Mouse (Mus musculus) kidney, adult 8-10 months (tissue): ENCODE data around the gene Sec31b.

Source experiments
- DNase-seq, 2 experiments: peaks; one replicate each; pipeline ENCODE4 v3.0.0; 2022

The Sec31b gene

GRCm38 (mm10) chr19:44530018-44530417 is 15.6 kb downstream of the Sec31b start:
- DNase-seq: no peak

GRCm38 (mm10) chr19:44525551-44526205 is 20.0 kb downstream of the Sec31b start:
- DNase-seq: no peak

- peak; percentile 26 to 53 for DNase-seq
Measured at GRCm38 (mm10) chr19:44519152-44519551, 26.5 kb downstream of the Sec31b start.

GRCm38 (mm10) chr19:44517996-44518768 is 27.5 kb downstream of the Sec31b start:
- no peak for DNase-seq

- no peak for DNase-seq
Measured at GRCm38 (mm10) chr19:44515769-44516168, 29.9 kb downstream of the Sec31b start.

GRCm38 (mm10) chr19:44514521-44515451 is 30.9 kb downstream of the Sec31b start:
- DNase-seq: no peak

GRCm38 (mm10) chr19:44513921-44514482 is 31.7 kb downstream of the Sec31b start:
- DNase-seq: no peak

GRCm38 (mm10) chr19:44513054-44513833 is 32.4 kb downstream of the Sec31b start:
- DNase-seq: no peak

- DNase-seq: no peak
Measured at GRCm38 (mm10) chr19:44512601-44513000, 33.1 kb downstream of the Sec31b start.

- peak; percentile 33 to 43 for DNase-seq
Measured at GRCm38 (mm10) chr19:44511451-44512231, 34.0 kb downstream of the Sec31b start.

GRCm38 (mm10) chr19:44510534-44511175 is 35.0 kb downstream of the Sec31b start:
- no peak for DNase-seq

GRCm38 (mm10) chr19:44502741-44503140 is 42.9 kb downstream of the Sec31b start:
- DNase-seq: no peak

- DNase-seq: no peak
Measured at GRCm38 (mm10) chr19:44501925-44502324, 43.7 kb downstream of the Sec31b start.

GRCm38 (mm10) chr19:44500240-44500639 is 45.4 kb downstream of the Sec31b start:
- DNase-seq: no peak

- no peak for DNase-seq
Measured at GRCm38 (mm10) chr19:44498936-44499335, 46.7 kb downstream of the Sec31b start.

GRCm38 (mm10) chr19:44496941-44497340 is 48.7 kb downstream of the Sec31b start:
- no peak for DNase-seq

GRCm38 (mm10) chr19:44496511-44496910 is 49.2 kb downstream of the Sec31b start:
- no peak for DNase-seq

- DNase-seq: no peak
Measured at GRCm38 (mm10) chr19:44493128-44493527, 52.5 kb downstream of the Sec31b start, which contains the start of gene Wnt8b. Wnt8b (plus strand) TSS chr19:44493472.

- DNase-seq: peak; percentile 26 to 51
Measured at GRCm38 (mm10) chr19:44487266-44487665, 58.4 kb downstream of the Sec31b start.

GRCm38 (mm10) chr19:44476541-44476940 is 69.1 kb downstream of the Sec31b start:
- DNase-seq: no peak

- DNase-seq: no peak
Measured at GRCm38 (mm10) chr19:44475268-44475667, 70.4 kb downstream of the Sec31b start.
